In the genomic region with DNA sequence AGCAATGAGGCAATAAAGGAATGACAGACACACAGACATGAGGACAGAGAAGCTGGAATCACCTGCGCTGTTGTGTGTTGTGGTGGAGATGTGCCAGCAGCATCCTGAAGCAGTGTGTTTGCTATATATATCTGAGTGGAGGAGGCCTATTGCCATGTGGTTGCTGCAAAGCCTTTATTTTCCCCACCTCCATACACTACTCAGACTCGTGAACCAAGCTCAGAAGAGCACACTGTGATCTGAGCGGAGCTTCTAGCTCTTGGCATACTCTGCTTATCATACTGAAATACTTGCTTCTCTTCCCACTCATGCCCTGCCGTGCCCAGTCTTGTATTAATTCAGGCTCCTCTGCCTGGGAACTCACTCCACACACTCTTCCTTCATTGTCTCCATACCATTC, we compare ENCODE assay signal across 20 mouse cellular contexts. TPM values are rescaled to one million over a fixed set of nuclear protein-coding genes. Genes with fewer than 3 reads are reported as not detected.
"Had no signal": no experiment of that assay in that cellular context is flagged by ENCODE, and none has a peak within 500 bp of the region (broad histone marks: within the 10 kb centered on the region; RNA-seq: fewer than 3 reads in every experiment).

No protein-coding gene starts in this region.

- H3K27ac ChIP-seq: kidney, embryonic 15.5 days; limb, embryonic 12.5 days; liver, embryonic 13.5 days; lung, embryonic 15.5 days; macrophage; midbrain, embryonic 15.5 days; neural tube, embryonic 12.5 days; stomach, embryonic 15.5 days had no signal

- H3K4me3 ChIP-seq: kidney, embryonic 15.5 days; limb, embryonic 12.5 days; liver, embryonic 13.5 days; lung, embryonic 15.5 days; megakaryocyte, embryonic 14.5 days; midbrain, embryonic 15.5 days; neural tube, embryonic 12.5 days; stomach, embryonic 15.5 days had no signal

- DNase-seq: kidney, adult 2 months; kidney, postnatal 25 days; liver; liver, embryonic 13.5 days; liver, postnatal 0 days; lung, postnatal 14 days; thymus, postnatal 4 days had no signal

RNA-seq across cellular contexts. Expression of gene Iqch, which starts 20.5 kb away (rescaled TPM):
- total RNA-seq: left cerebral cortex, postnatal 10 days; monocyte, adult 5-6 weeks; neutrophil, adult 5-6 weeks had no signal
- polyA plus RNA-seq: intestine, embryonic 16.5 days; liver, embryonic 13.5 days; macrophage; spleen, adult 2 months had no signal
